Mouse (Mus musculus): ENCODE data around the gene Gipc3. TPM values are rescaled to one million over a fixed set of nuclear protein-coding genes. Genes with fewer than 3 reads are reported as not detected.

The Gipc3 gene
- polyA plus RNA-seq, 1 experiment from 2014 or later = not detected

- Histone ChIP-seq H3K4me2 (peak overlapping the region; percentile 94), H3K4me1 (peaks cover 27% of the 10 kb centered on the region), H3K9ac (replicated peaks) (peak overlapping the region; percentile 55), H3K36me3 (no peaks in the 10 kb centered on the region), H3K27ac (replicated peaks) (no peak overlapping the region), H3K9me3 (replicated peaks) (no peaks in the 10 kb centered on the region), H3K4me3 (replicated peaks) (peak overlapping the region; percentile 51), H3K27me3 (replicated peaks) (peaks cover 51% of the 10 kb centered on the region)
- 3% methylated on average over 54 of the region's 54 CpGs for WGBS
- peak; percentile 67 for ATAC-seq (ENCODE audit: low FRiP score)
These were observed 57.2 kb downstream of the Gipc3 start for GRCm38 (mm10) chr10:81285694-81286450.

Small RNA genes lying within 50 kb of the gene (microRNA-seq; reads per million reads assigned to microRNA genes)
- gene Mir6913 = not detected

Other genes with a start within 250 kb of the Gipc3 start
- gene Creb3l3, start 244.4 kb downstream of the Gipc3 start, polyA plus RNA-seq (2015; fragmentation: Nextera tagmentation; extraction: Ambion mirVana) = 0.38 and 0.56 TPM in 2 replicates
- 227 and 241 TPM in 2 replicates for gene Map2k2, start 237.4 kb downstream of the Gipc3 start, polyA plus RNA-seq (2015; fragmentation: Nextera tagmentation; extraction: Ambion mirVana)
- gene Zbtb7a, start 208.0 kb downstream of the Gipc3 start, polyA plus RNA-seq (2015; fragmentation: Nextera tagmentation; extraction: Ambion mirVana) = 14.8 and 21.0 TPM in 2 replicates
- gene Pias4, start 175.3 kb downstream of the Gipc3 start, polyA plus RNA-seq (2015; fragmentation: Nextera tagmentation; extraction: Ambion mirVana) = 52.8 and 57.3 TPM in 2 replicates
- 493 and 549 TPM in 2 replicates for gene Eef2, start 166.6 kb downstream of the Gipc3 start, polyA plus RNA-seq (2015; fragmentation: Nextera tagmentation; extraction: Ambion mirVana)
- gene Dapk3, start 160.3 kb downstream of the Gipc3 start, polyA plus RNA-seq (2015; fragmentation: Nextera tagmentation; extraction: Ambion mirVana) = 65.7 and 70.4 TPM in 2 replicates
- not detected in 2 replicates for gene 4930442H23Rik, start 159.4 kb downstream of the Gipc3 start, polyA plus RNA-seq (2015; fragmentation: Nextera tagmentation; extraction: Ambion mirVana)
- 0.17 and 0.26 TPM in 2 replicates for gene Nmrk2, start 141.2 kb downstream of the Gipc3 start, polyA plus RNA-seq (2015; fragmentation: Nextera tagmentation; extraction: Ambion mirVana)
- 64.8 and 91.1 TPM in 2 replicates for gene Atcay, start 112.4 kb downstream of the Gipc3 start, polyA plus RNA-seq (2015; fragmentation: Nextera tagmentation; extraction: Ambion mirVana)
- gene Zfr2, start 110.1 kb downstream of the Gipc3 start, polyA plus RNA-seq (2015; fragmentation: Nextera tagmentation; extraction: Ambion mirVana) = 27.1 and 31.9 TPM in 2 replicates
- gene Matk, start 90.3 kb downstream of the Gipc3 start, polyA plus RNA-seq (2015; fragmentation: Nextera tagmentation; extraction: Ambion mirVana) = 37.1 and 48.3 TPM in 2 replicates
- 155 and 160 TPM in 2 replicates for gene Mrpl54, start 76.3 kb downstream of the Gipc3 start, polyA plus RNA-seq (2015; fragmentation: Nextera tagmentation; extraction: Ambion mirVana)
- gene Apba3, start 76.3 kb downstream of the Gipc3 start, polyA plus RNA-seq (2015; fragmentation: Nextera tagmentation; extraction: Ambion mirVana) = 38.0 and 39.1 TPM in 2 replicates
- 4.1 and 7.9 TPM in 2 replicates for gene Tjp3, start 51.7 kb downstream of the Gipc3 start, polyA plus RNA-seq (2015; fragmentation: Nextera tagmentation; extraction: Ambion mirVana)
- 116 and 124 TPM in 2 replicates for gene Pip5k1c, start 50.3 kb downstream of the Gipc3 start, polyA plus RNA-seq (2015; fragmentation: Nextera tagmentation; extraction: Ambion mirVana)
- 27.8 and 34.0 TPM in 2 replicates for gene Cactin, start 22.2 kb downstream of the Gipc3 start, polyA plus RNA-seq (2015; fragmentation: Nextera tagmentation; extraction: Ambion mirVana)
- gene Tbxa2r, start 14.5 kb downstream of the Gipc3 start, polyA plus RNA-seq (2015; fragmentation: Nextera tagmentation; extraction: Ambion mirVana) = 5.5 and 11.4 TPM in 2 replicates
- gene Hmg20b, start 7.2 kb upstream of the Gipc3 start, polyA plus RNA-seq (2015; fragmentation: Nextera tagmentation; extraction: Ambion mirVana) = 31.0 and 48.9 TPM in 2 replicates
- 22.9 and 29.4 TPM in 2 replicates for gene Mfsd12, start 14.2 kb upstream of the Gipc3 start, polyA plus RNA-seq (2015; fragmentation: Nextera tagmentation; extraction: Ambion mirVana)
- 1.3 and 1.5 TPM in 2 replicates for gene 4930404N11Rik, start 22.6 kb upstream of the Gipc3 start, polyA plus RNA-seq (2015; fragmentation: Nextera tagmentation; extraction: Ambion mirVana)
- 132 and 146 TPM in 2 replicates for gene Fzr1, start 35.2 kb upstream of the Gipc3 start, polyA plus RNA-seq (2015; fragmentation: Nextera tagmentation; extraction: Ambion mirVana)
- 101 TPM in 2 replicates for gene Dohh, start 41.2 kb upstream of the Gipc3 start, polyA plus RNA-seq (2015; fragmentation: Nextera tagmentation; extraction: Ambion mirVana)
- 5.7 and 7.2 TPM in 2 replicates for gene Gm48551, start 41.2 kb upstream of the Gipc3 start, polyA plus RNA-seq (2015; fragmentation: Nextera tagmentation; extraction: Ambion mirVana)
- gene Gm48552, start 45.7 kb upstream of the Gipc3 start, polyA plus RNA-seq (2015; fragmentation: Nextera tagmentation; extraction: Ambion mirVana) = 3.4 and 3.6 TPM in 2 replicates
- gene Smim24, start 49.8 kb upstream of the Gipc3 start, polyA plus RNA-seq (2015; fragmentation: Nextera tagmentation; extraction: Ambion mirVana) = 2.5 and 9.3 TPM in 2 replicates
- 35.0 and 35.8 TPM in 2 replicates for gene Nfic, start 112.4 kb upstream of the Gipc3 start, polyA plus RNA-seq (2015; fragmentation: Nextera tagmentation; extraction: Ambion mirVana)
- 54.8 and 62.5 TPM in 2 replicates for gene Celf5, start 139.4 kb upstream of the Gipc3 start, polyA plus RNA-seq (2015; fragmentation: Nextera tagmentation; extraction: Ambion mirVana)
- gene Ncln, start 153.1 kb upstream of the Gipc3 start, polyA plus RNA-seq (2015; fragmentation: Nextera tagmentation; extraction: Ambion mirVana) = 68.5 and 70.3 TPM in 2 replicates
- gene S1pr4, start 156.9 kb upstream of the Gipc3 start, polyA plus RNA-seq (2015; fragmentation: Nextera tagmentation; extraction: Ambion mirVana) = 0.69 and 2.1 TPM in 2 replicates
- 1.7 and 2.6 TPM in 2 replicates for gene Gna15, start 181.0 kb upstream of the Gipc3 start, polyA plus RNA-seq (2015; fragmentation: Nextera tagmentation; extraction: Ambion mirVana)
- 91.1 and 102 TPM in 2 replicates for gene Gna11, start 201.9 kb upstream of the Gipc3 start, polyA plus RNA-seq (2015; fragmentation: Nextera tagmentation; extraction: Ambion mirVana)
- gene Aes, start 216.2 kb upstream of the Gipc3 start, polyA plus RNA-seq (2015; fragmentation: Nextera tagmentation; extraction: Ambion mirVana) = 771 and 825 TPM in 2 replicates
- gene Tle2, start 231.3 kb upstream of the Gipc3 start, polyA plus RNA-seq (2015; fragmentation: Nextera tagmentation; extraction: Ambion mirVana) = 41.8 and 49.9 TPM in 2 replicates